Mouse (Mus musculus) frontal cortex, postnatal 14 days (tissue): Measurements from ENCODE around the gene Trhr2.

Experiments
- DNase-seq, 2 experiments: peaks; one replicate each; pipeline ENCODE4 v3.0.0; 2022; ENCODE audit warnings: low spot score in 2 of 2

Trhr2 gene

DNA sequence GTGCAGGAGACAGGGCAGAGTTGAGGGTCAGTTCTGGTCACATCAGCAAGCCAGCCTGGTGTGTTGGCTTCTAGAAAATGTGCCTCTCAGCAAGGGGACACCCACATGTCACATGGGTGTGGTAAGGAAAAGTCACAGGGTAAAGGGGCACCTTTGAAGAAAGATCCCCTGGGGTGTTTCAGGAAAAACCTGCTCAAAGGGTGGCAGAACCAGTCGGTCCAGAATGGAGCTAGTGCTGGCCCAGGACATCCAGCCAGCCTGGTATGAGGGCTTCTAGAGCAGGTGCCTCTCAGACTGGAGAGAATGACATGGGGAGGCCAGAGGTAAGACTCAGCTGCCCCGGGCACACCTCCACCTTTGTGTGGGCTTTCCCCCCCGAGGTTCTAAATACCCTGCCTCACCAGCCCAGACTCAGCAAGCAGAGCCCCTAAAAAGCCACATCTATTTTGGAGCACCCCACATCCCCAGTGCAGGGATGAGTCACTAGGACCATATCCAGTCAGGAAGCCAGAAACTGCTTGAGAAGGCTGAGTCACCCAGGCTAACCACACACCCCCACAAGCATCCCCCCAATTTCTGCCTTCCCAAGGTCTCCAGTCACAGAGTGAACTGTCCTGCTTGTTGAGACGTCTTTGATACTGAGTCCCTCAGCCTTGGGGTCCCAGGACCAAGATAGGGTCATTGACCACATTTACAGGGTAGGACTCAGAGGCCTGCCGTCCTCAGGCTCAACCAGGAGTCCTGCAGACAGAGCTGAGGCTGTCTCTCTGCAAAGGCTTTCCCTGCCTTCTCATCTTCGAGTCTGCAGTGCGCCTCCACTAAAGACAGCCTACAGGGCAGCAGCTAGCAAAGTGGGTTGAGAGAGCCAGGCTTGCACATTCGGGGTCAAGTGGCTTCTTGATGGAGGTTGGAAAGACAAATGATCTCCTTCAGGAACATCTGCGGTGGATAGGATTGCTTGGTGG, 4.6 kb downstream of the Trhr2 start:
- DNase-seq: peak in 1 of 2 experiments; percentile 46

DNA sequence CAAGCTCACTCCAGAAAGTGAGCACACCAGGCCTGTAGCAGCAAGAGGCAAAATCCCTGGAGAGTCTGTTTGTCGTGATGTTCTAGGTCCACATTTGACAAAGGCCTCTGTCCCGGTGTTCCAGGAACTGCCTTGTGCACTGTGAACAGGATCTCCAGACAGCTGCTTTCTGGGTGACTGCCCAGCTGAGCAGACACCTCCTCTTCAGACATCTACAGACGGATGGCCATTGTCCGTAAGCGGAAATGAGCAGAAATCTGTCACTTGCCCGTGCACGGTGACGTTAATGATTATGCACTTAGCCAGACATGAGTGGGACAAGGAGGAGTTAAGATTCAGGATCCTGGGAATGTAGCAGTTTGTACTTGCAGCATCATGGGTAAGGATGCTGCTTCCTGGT, 6.4 kb downstream of the Trhr2 start:
- DNase-seq: no peak

DNA sequence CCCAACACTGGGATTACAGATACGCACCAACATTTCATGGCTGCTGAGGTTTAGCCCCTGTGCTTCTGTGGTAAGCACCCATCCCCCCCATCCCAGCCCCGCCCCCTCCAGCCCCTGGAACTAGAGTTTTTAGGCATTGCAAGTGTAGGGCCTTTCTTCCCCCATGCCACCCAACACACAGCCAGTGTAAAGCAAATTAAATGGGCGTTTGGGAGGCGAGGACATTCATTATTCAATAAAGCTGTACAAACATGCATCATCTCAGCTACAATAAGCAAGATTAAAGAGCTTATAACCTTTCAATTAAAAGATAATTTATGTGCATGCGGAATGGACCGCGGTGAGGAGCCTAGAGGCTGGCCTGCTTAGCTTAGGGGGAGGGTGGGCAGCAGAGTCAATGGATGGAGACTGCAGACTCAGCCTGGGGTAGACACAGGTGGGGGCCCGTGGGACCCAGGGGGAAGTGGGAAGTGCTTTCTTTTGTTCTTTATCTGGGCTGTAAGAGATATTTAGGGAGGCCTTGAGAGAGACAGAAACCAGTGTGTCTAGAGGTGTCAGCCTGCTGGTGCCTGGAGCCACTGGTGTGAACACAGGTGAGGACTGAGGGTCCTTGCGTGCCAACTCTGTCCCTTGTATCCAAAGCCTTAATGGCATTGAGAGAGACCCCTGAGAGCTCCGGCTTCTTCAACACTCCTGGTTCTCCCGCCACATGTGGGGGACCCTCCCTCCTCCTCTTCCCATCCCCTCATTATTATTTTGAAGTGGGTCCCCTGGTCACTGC, 10.0 kb downstream of the Trhr2 start:
- no peak for DNase-seq

DNA sequence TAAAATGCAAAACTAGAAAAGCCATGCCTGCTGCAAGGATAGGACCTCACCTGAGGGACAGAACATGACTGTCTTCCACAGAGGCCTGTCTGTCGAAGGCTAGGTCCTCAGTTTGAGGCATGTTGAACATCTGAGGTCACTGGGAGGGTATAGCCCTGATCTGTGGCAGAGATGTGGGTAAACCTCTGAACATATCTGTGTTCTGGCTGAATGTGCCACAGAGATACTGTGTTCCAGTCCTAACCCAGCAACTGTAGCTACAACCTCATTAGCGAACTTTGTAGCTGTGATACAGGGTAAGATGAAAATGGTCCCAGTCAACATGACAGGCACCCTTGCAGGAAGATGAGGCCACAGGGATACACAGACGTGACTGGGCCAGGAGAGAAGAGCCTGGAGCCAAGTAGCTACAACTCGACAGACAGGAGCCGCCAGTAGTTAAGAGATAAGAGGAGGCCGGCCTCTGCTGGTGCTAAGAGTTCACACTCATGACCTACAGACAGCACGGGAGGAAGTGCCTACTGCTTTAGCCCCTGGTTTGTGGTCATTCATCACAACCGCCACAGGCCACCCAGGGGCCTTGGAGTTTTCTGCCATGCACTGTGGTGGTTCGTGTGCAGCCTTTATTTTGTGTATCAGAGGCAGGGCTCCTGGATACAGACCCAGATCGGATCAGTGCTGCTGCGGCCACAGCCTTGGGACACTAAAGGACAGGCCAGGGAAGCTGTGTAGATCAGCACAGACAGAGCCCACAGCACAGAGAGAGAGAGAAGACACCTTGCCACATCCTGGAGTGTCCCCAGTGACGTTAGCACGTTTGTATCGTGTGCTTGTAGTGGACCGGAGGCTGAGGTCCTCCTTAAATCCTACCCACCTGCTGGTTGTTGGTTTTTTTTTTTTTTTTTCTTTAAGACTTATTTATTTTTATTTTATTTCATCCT, 10.9 kb downstream of the Trhr2 start:
- no peak for DNase-seq

DNA sequence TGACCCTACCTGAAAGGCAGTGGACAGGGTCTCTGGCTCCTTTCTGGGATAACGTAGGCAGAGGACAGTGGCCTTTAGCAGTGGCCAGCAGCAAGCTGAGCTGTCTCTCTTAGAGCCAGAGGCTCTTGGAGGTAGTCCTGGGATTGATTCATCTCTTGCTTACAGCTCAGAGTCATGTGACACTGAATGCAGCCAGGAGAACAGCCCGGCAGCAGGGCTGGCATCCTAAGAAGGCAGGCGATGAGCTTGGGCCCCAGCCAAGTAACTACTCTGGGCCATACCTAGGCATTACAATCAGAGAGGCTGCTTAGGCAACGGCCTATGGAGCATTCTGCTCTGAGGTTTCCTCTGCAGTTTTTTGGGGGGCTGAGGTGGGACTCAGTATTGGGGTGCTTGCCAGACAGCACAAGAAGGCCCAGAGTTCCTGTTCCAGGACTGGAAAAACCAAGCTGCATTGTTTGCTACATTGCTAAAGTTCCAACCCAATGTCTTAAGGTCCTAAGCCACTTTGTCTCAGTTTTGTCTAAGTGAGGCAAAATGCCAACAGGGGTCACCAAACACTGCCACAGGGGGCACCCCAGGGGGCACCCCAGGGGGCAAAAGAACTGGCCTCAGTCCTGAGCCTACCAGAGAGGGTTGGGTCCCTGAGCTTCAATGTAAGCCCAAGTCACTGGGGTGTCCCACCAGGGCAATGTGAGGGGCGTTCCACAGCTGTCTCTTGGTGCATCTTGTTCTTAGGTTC, 12.6 kb downstream of the Trhr2 start:
- no peak for DNase-seq

DNA sequence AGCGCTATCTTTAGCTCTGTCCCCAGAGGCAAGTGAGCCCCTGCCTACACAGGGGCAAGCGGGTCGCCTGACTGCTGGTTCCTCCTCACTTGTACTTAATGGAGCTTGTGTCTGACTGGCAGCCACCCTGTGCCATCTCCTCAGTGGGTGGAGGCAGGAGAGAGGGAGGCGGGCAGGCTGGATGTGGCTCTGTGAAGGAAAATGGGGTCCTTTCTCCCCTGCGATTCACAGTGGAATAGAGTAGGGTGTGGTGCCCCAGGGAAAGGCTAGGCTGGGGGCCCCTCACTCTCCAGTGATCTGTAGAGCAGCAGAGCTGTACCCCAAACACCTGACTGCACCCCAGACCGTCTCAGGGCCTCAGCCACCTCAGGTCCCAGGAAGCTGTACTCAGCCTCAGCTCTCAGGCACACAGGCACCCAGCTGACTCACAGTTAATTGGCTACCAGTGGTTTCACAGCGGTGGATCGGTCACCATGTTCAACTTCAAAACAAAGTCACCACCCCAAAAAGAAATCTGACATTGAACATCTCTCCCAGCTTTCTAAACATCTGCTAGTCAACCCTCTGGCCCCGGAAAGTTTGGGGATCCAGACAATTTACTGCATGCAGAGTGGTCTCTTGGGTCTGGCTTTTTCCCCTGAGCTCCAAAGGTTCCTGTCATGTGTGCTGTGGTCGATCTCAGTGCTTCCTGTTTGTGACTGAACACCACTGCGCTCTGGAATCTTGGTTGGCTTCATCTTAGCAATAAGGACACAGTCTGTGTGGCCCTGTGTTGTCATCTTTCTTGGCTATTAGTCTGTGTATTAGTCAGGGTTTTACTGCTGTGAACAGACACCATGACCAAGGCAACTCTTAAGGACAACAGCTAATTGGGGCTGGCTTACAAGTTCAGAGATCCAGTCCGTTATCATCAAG, 15.1 kb downstream of the Trhr2 start:
- DNase-seq: no peak

DNA sequence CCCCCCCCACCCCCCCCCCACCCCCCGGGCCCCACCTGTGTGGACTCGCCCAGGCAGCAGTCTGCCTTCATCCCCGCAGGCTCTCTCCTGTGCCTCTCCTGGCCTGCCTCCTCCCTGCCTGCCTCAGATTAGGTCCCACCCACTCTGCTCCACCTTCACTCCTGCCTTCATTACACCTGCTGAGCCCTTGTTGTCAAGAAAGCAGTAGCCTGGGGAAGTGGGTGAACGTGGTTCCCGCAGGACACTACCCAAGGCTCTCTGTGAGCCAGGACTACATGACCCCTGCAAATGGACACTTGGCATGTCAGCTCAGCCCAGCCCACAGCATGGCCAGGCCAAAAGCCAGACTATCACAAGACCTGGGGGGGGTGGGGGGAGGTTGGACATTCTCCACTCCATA, 16.3 kb downstream of the Trhr2 start:
- DNase-seq: no peak

DNA sequence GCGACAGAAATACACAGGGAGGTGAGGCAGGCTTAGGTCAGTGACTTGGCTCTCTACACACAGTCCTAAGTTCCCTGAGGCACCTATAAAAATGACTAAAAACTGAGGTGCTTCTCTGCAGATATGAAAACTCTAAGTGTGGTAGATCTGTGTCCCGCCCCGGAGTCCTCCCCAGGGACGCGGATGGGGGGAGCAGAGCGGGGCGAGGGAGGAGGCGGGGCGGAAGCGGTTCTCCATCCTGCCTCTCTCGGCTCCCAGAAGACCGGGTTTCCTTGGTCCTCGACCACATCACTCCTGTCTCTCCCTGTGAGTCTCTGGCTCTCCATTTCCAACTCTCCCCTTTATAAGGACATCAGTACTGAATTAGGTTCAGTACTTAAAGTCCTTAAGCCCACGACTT, 16.8 kb downstream of the Trhr2 start:
- no peak for DNase-seq

DNA sequence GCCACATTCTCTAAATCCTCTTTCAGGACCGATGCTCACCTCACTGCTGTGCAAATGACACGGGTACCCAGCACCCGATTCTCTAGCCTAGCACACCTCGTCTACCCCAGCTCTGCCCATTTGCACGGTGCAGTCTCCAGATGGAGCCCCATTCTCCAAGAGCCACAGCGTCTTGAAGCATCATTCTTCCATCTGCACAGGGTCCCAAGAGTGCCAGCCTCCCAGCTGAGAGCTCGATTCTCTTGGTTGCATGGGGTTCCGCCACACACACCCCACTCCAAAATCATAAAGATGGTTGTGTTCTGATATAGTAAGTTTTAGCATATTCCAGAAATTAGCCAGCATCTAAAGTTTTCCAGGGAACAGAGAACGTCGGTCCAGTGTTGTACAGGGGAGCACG, 17.2 kb downstream of the Trhr2 start:
- DNase-seq: no peak

DNA sequence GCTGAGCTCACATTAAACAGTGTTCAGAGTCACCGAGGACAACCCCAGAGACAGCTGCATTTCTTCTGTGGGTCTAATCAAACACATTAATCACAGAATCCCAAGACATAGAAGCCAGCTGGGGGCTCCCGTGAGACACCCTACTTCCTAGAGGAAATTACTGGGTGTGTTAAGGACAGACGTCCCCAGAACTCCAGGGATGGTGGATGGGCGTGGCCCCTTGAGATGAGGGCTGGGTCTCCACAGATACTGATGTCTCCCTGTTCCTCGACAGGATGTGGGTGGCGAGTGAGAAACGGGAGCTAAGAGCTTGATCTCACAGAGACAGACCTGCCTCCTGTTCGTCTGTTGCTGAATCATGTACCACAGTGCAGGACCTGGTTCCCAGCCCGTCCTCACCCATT, 17.7 kb downstream of the Trhr2 start:
- peak; percentile 51 to 68 for DNase-seq

DNA sequence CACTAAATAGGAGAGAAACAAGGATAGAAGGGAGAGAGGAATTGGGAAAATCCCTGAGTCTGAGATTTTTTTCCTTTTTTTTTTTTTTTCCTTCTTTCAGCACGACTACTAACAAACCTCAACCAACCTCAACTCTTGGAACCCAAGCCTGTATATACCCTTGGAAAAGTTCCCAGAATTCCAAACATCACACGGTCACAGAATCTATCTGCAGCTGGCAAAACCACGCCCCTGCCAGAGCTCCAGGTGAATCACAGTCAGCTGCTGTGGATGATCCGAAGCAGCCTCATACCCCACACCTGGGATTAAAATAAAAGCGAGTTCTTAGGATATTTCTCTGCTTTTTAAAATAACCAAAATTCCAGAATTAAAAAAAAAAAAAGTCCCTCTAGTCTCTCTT, 18.2 kb downstream of the Trhr2 start:
- no peak for DNase-seq

DNA sequence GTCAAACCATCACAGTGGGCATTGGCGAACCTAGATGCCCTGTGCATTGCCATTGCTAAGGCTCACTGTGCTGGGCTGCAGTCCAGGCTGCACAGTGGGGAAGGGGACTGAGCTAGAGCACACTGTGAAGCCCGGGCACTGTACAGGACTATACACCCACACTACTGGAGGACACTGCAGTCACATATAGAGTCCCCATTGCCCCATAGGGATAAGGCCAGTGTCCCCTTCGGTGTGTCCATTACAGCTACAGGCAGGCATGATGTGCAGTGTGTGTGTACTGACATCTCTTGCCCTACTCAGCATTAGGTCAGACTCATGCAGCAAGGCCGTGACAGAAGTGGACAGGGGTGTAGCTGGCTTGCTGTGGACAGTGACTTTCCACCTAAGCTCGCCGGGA, 18.8 kb downstream of the Trhr2 start:
- DNase-seq: no peak

DNA sequence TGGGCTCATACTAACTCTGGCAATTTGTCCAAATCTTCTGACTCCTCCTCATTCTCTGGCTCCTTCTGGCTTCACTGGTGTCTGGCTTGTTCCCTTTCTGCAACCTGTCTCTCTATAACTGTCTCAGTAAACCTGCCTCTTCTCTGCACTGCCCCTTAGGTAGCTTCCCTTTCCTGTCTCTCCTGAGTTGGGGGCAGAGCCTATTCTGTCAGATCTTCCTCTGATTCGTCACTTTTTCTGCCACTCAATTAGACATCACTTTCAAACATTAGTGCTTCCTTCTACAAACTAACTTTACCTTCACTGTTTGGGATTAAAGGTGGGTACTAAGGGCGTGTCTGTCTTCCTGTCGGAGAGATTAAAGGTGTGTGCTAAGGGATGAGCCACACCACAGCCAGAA, 19.8 kb downstream of the Trhr2 start:
- DNase-seq: no peak

DNA sequence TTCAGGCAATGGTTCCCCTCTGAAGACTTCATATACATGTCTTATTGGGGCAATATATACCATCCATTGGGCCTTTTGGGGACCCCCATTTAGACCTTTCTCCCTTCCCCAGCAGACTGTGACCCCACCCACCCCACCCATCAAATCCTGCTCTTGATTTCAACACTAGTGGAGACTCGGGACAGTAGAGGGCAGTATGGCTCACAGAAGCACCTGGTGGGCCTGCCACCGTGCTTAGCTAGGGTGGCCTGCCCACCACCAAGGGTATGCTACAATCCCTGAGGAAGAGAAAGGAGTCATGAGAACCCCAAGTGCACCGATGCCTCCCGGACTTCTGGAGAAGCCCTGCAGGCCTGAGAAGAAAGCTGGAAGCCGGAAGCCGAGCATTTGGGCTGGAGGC, 21.7 kb downstream of the Trhr2 start:
- DNase-seq: no peak

DNA sequence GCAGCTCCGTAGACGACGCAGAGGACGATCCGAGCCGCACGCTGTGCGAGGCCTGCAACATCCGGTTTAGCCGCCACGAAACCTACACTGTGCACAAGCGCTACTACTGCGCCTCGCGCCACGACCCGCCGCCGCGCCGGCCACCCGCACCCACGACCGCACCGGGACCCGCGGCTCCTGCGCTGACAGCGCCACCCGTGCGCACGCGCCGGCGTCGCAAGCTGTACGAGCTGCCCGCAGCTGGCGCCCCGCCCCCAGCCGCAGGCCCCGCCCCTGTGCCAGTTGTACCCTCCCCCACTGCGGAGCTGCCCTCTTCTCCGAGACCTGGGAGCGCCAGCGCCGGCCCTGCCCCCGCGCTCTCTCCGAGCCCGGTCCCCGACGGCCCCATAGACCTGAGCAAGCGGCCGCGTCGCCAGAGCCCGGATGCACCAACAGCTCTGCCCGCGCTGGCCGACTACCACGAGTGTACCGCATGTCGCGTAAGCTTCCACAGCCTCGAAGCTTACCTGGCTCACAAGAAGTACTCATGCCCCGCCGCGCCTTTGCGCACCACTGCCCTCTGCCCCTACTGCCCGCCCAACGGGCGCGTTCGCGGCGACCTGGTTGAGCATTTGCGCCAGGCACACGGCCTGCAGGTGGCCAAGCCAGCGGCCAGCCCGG, 24.2 kb downstream of the Trhr2 start:
- DNase-seq: peak in 1 of 2 experiments; percentile 36

DNA sequence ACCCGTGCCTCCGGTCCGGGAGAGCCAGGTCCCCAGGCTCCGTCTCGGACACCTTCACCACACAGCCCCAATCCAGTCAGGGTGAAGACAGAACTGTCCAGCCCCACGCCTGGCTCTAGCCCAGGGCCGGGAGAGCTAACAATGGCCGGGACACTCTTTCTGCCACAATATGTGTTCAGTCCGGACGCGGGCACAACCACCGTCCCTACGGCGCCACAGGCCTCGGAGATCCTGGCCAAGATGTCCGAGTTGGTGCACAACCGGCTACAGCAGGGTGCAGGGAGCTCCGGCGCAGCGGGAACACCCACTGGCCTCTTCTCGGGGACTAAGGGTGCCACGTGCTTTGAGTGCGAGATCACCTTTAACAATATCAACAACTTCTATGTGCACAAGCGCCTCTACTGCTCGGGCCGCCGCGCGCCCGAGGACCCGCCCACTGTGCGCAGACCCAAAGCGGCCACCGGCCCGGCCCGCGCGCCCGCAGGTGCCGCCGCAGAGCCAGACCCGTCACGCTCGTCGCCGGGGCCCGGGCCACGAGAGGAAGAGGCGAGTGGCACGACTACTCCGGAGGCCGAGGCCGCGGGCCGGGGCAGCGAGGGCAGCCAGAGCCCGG, 24.8 kb downstream of the Trhr2 start:
- DNase-seq: no peak

DNA sequence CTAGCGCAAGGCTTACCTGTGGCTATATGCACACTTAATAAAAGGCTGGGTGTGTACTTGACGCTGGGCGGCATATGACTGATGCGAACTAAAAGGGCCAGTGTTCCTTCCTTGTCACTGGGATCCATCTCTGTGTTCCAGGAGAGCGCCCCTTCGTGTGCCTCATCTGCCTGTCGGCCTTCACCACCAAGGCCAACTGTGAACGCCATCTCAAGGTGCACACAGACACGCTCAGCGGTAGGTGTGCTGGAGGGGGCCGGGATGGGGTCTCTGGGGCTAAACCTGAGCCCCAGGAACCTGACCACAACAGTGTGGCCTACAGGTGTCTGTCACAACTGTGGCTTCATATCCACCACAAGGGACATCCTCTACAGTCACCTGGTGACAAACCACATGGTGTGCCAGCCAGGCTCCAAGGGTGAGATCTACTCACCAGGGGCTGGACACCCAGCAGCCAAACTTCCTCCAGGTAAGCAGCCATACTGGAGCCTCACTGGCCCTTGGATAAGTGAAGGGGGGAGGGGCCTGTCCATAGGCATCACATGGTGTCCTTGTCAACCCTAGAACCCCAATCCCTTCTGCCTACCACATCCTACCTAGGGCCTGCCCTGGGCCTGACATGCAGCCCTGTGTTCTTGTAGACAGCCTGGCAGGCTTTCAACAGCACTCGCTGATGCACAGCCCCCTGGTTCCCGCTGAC, 25.6 kb downstream of the Trhr2 start:
- DNase-seq: no peak

DNA sequence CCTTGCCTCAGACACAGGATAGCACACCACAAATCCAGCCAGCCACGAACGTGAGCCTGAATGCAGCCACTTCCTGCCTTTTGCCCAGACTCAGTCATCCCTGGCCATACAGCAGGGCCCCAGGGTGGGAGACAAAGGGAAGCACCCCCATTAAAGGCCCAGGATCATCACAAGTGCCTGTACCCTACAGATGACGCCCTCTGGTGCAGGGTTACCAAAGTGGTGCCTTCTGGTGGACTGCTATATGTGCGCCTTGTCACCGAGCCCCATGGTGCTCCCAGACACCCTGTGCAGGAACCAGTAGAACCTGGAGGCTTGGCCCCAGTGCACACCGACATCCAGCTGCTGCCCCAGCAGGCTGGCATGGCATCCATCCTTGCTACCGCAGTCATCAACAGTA, 27.0 kb downstream of the Trhr2 start:
- DNase-seq: no peak
